Mouse (Mus musculus) gastrocnemius, adult 2 months (tissue): ENCODE data around the gene Foxp1. TPM values are rescaled to one million over a fixed set of nuclear protein-coding genes. Genes with fewer than 3 reads are reported as not detected.
A peak's percentile ranks its signal among the peaks of the same experiment; 100 is the strongest.

Experiments used
- DNase-seq: peaks from one replicate; pipeline ENCODE4 v3.0.0; 2022
- H3K27ac ChIP-seq: fragments of 200-600 bp; 2 replicates; pipeline ENCODE4 v1.8.1; 2022; ENCODE audit warnings: mild to moderate bottlenecking
- H3K4me3 ChIP-seq: fragments of 200-600 bp; 2 replicates; pipeline ENCODE4 v1.8.1; 2022; ENCODE audit warnings: mild to moderate bottlenecking, moderate library complexity
- CTCF ChIP-seq: fragments of 200-600 bp; IDR thresholded peaks from 2 replicates; pipeline ENCODE4 v1.8.1; 2022; ENCODE audit warnings: antibody characterized with exemption, mild to moderate bottlenecking, moderate library complexity
- intact Hi-C: fragments of 180-260 bp; cut with DNase I; formaldehyde crosslinking; loops from one replicate; pipeline ENCODE4 v1.15.1; 2025
- total RNA-seq, 2 experiments: library from RNA; stranded (reverse); gene quantifications; 2 replicates each; pipeline ENCODE4 v1.2.3; 2021

The Foxp1 gene
- total RNA-seq, 2 experiments from 2014 or later: 17.4 to 20.9 TPM

GRCm38 (mm10) chr6:99265173-99265572 is 257.3 kb downstream of the Foxp1 start:
- Histone ChIP-seq H3K4me3 (peak overlapping the region; percentile 65), H3K27ac (peak overlapping the region; percentile 86; the same call in 1 of the 2 replicates)
- intact Hi-C loops: loop anchor here (10.0 kb wide), 2 partner anchors 180 to 260 kb away; partner anchors contain the start of gene Foxp1
- DNase-seq: no peak
- no peak for TF ChIP-seq CTCF

- TF ChIP-seq CTCF: no peak
These were observed 258.1 kb downstream of the Foxp1 start for GRCm38 (mm10) chr6:99264192-99265093.

GRCm38 (mm10) chr6:99263886-99264185 is 258.7 kb downstream of the Foxp1 start:
- no peak for DNase-seq
- H3K4me3 ChIP-seq: no peak overlapping the region
- no peak for TF ChIP-seq CTCF
- intact Hi-C loops: loop anchor here (10.0 kb wide), 2 partner anchors 181 to 261 kb away; partner anchors contain the start of gene Foxp1
- H3K27ac ChIP-seq: no peak overlapping the region

More at GRCm38 (mm10) chr6:99264192-99265093, 258.1 kb downstream of the Foxp1 start:
- 0 out of 2 replicates have a peak overlapping the region, but pooled peaks have one; percentile 8 for H3K27ac ChIP-seq
- DNase-seq: no peak
- no peak overlapping the region; the same call in 1 of the 2 replicates for H3K4me3 ChIP-seq
- intact Hi-C loops: loop anchor here (10.0 kb wide), 2 partner anchors 180 to 260 kb away; partner anchors contain the start of gene Foxp1

GRCm38 (mm10) chr6:99263061-99263885 is 259.2 kb downstream of the Foxp1 start:
- Histone ChIP-seq H3K27ac (no peak overlapping the region), H3K4me3 (no peak overlapping the region)
- intact Hi-C loops: loop anchor here (10.0 kb wide), 2 partner anchors 182 to 262 kb away; partner anchors contain the start of gene Foxp1
- no peak for DNase-seq
- TF ChIP-seq CTCF: no peak

GRCm38 (mm10) chr6:99261737-99262130 is 260.8 kb downstream of the Foxp1 start:
- intact Hi-C loops: loop anchor here (10.0 kb wide), 2 partner anchors 183 to 263 kb away; partner anchors contain the start of gene Foxp1
- Histone ChIP-seq H3K27ac (no peak overlapping the region), H3K4me3 (no peak overlapping the region)
- TF ChIP-seq CTCF: no peak
- DNase-seq: no peak

- Histone ChIP-seq H3K27ac (no peak overlapping the region), H3K4me3 (no peak overlapping the region)
- no peak for DNase-seq
- intact Hi-C loops: loop anchor here (10.0 kb wide), 2 partner anchors 184 to 264 kb away; partner anchors contain the start of gene Foxp1
- TF ChIP-seq CTCF: no peak
These were observed 261.4 kb downstream of the Foxp1 start for GRCm38 (mm10) chr6:99260941-99261736.

- Histone ChIP-seq H3K4me3 (no peak overlapping the region), H3K27ac (no peak overlapping the region)
- no peak for DNase-seq
- intact Hi-C loops: no loop called here
- TF ChIP-seq CTCF: no peak
These were observed 264.2 kb downstream of the Foxp1 start for GRCm38 (mm10) chr6:99258346-99258745.

- no peak for DNase-seq
- Histone ChIP-seq H3K27ac (no peak overlapping the region), H3K4me3 (no peak overlapping the region)
- no peak for TF ChIP-seq CTCF
- intact Hi-C loops: no loop called here
These were observed 264.8 kb downstream of the Foxp1 start for GRCm38 (mm10) chr6:99257676-99258075.

- Histone ChIP-seq H3K27ac (no peak overlapping the region), H3K4me3 (no peak overlapping the region)
- intact Hi-C loops: no loop called here
- DNase-seq: no peak
- no peak for TF ChIP-seq CTCF
These were observed 269.2 kb downstream of the Foxp1 start for GRCm38 (mm10) chr6:99253331-99253730.

GRCm38 (mm10) chr6:99252816-99253215 is 269.7 kb downstream of the Foxp1 start:
- TF ChIP-seq CTCF: no peak
- H3K4me3 ChIP-seq: no peak overlapping the region
- intact Hi-C loops: no loop called here
- no peak overlapping the region for H3K27ac ChIP-seq
- peak; percentile 45 for DNase-seq

- no peak overlapping the region for H3K4me3 ChIP-seq
- no peak for DNase-seq
- peak; percentile 48 for TF ChIP-seq CTCF
- no peak overlapping the region for H3K27ac ChIP-seq
- intact Hi-C loops: no loop called here
These were observed 270.6 kb downstream of the Foxp1 start for GRCm38 (mm10) chr6:99251924-99252323.

GRCm38 (mm10) chr6:99251222-99251621 is 271.3 kb downstream of the Foxp1 start:
- no peak for DNase-seq
- H3K27ac ChIP-seq: no peak overlapping the region
- no peak overlapping the region for H3K4me3 ChIP-seq
- TF ChIP-seq CTCF: no peak
- intact Hi-C loops: no loop called here
